Mouse (Mus musculus): ENCODE measurements at regions not wholly inside any gene's neighbourhood (a gene's known extent, or its start where the extent isn't known, plus 50 kb on each side); places are given as distances from the start of the nearest gene placed in this dataset.
A peak's percentile ranks its signal among the peaks of the same experiment; 100 is the strongest.

DNA sequence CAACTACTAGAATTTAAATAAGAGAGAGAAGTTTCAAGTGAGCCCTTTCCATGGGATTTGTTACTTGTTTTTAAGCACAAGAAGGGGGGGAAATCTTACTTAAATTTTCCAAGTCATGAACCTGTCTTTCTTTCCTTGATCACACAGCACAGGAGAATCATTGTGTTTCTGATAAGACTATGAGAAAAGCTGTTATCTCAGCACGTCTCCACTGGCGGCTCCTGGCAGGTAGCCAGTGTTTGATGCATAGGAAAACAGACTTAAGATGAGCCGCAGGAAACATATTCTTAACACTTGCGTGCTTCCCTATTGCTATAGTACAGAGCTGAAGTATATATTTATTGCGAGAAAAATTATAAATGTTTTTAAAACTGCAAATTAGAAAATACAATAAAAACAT, 920.3 kb downstream of the Efna5 start:
- H3K4me1 ChIP-seq (replicated peaks): no peaks in the 10 kb centered on the region
- H3K27ac ChIP-seq: no peak overlapping the region
- WGBS: 51% methylated on average over 5 of the region's 5 CpGs
- no peak overlapping the region for H3K4me2 ChIP-seq
- H3K27me3 ChIP-seq: no peaks in the 10 kb centered on the region
- no peaks in the 10 kb centered on the region for H3K36me3 ChIP-seq
- ATAC-seq (ENCODE audit: low FRiP score): no peak
- no peak overlapping the region for H3K4me3 ChIP-seq
- H3K9ac ChIP-seq: no peak overlapping the region
- H3K9me3 ChIP-seq: no peaks in the 10 kb centered on the region

DNA sequence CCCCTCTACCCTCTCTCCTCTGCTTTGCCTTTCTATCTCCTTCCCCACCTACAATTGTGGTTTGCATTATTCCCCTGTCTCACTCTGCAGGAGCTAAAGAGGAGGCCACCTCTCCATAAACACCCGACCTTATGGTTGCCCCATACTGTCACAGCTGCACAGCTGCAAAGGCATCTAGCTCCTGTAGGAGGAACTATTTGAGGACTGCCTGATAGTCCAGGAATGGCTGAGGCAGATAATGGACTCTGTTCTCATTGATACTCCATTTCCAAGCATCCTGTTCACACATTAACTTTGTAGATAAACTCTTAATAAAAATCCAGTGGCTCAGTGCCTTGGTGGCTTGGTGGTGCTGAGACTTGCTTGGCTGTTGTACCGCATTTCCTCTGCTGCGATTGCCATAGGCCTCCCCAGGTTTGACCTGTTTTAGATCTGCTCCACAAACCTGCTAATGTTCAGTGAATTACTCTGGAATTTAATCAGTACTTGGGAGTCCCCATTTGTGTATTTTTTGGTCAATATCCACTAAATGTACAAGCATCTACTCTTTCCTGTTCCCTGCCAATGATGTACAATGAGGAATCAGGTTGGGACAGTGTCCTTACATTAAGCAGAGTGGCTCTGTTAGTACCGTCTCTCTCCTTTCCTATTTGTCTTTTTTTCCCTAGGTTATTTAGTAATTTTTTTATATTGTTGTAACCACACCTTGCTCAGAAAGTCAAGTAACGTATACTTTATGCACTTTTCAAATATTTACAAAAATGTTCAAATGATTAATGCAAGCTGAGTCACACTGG, 920.9 kb downstream of the Efna5 start:
- H3K4me1 ChIP-seq (replicated peaks): no peaks in the 10 kb centered on the region
- 74% methylated on average over 5 of the region's 5 CpGs for WGBS
- H3K27me3 ChIP-seq: no peaks in the 10 kb centered on the region
- H3K9ac ChIP-seq: no peak overlapping the region
- no peaks in the 10 kb centered on the region for H3K36me3 ChIP-seq
- H3K4me3 ChIP-seq: no peak overlapping the region
- no peaks in the 10 kb centered on the region for H3K9me3 ChIP-seq
- ATAC-seq (ENCODE audit: low FRiP score): no peak
- no peak overlapping the region for H3K4me2 ChIP-seq
- H3K27ac ChIP-seq: no peak overlapping the region

DNA sequence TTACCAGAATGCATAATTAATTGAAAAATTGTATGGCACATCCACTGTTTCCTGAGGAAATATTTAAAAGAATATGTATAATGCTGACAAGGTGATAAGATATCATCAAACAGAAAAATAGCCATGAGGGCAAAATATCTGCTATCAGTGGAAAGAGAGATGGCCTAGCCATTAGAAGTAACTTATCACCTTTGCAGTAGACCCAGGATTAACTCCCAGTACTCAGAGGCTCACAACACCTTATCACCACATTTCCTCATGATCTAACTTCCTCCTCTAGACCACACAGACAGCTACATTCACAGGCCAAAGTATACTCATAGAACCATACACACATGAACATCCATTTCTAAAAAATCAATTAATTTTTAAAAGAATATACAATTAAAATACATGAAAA, 963.4 kb downstream of the Efna5 start:
- Histone ChIP-seq H3K4me1 (replicated peaks) (no peaks in the 10 kb centered on the region), H3K4me2 (no peak overlapping the region), H3K4me3 (no peak overlapping the region), H3K9ac (no peak overlapping the region), H3K27ac (no peak overlapping the region), H3K9me3 (no peaks in the 10 kb centered on the region), H3K27me3 (no peaks in the 10 kb centered on the region), H3K36me3 (no peaks in the 10 kb centered on the region)
- no peak for ATAC-seq (ENCODE audit: low FRiP score)

DNA sequence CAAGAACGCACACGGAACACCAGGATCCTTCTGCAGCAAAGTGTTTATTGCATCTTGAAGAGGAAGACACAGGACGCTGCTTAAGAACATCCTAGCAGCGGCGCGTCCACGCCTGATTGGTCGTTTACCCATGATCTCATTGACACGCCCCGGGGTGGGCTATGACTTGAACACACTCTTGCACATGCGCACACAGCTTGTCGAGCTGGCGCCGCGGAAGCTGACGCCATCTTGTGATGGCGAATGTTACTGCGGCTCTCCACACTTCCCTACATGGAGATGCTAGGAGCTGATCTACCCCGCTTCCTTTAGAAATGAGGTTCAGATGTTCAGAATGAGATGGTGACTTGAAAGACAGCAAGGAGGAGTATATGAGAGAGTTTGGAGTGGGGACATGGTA, 978.2 kb downstream of the Efna5 start:
- H3K4me2 ChIP-seq: no peak overlapping the region
- no peak overlapping the region for H3K4me3 ChIP-seq
- no peaks in the 10 kb centered on the region for H3K4me1 ChIP-seq (replicated peaks)
- no peak for ATAC-seq (ENCODE audit: low FRiP score)
- 91% methylated on average over 19 of the region's 19 CpGs for WGBS
- H3K36me3 ChIP-seq: no peaks in the 10 kb centered on the region
- H3K27ac ChIP-seq: no peak overlapping the region
- H3K9ac ChIP-seq: no peak overlapping the region
- no peaks in the 10 kb centered on the region for H3K9me3 ChIP-seq
- no peaks in the 10 kb centered on the region for H3K27me3 ChIP-seq

DNA sequence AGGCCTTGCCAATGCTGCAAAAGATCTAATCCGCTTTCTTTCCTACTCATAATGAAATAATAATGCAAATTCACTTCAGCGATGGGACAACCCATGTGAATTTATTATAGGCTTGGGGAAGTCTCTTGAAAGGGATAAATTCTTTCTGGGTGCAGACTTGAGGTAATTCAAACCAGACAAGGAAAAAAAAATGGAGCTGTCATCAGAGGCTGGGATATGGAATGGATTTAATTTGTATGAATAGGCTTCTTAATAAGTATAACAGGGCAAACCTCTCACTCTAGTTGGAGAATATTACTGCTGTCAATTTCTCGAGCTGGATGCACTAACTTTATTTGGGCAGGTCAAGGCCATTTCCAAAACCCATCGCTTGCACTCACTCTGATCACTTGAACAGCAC, 990.5 kb downstream of the Efna5 start:
- Histone ChIP-seq H3K27me3 (no peaks in the 10 kb centered on the region), H3K4me1 (replicated peaks) (no peaks in the 10 kb centered on the region), H3K4me3 (no peak overlapping the region), H3K9ac (no peak overlapping the region), H3K27ac (no peak overlapping the region), H3K36me3 (no peaks in the 10 kb centered on the region), H3K4me2 (no peak overlapping the region), H3K9me3 (no peaks in the 10 kb centered on the region)
- WGBS: 65% methylated on average over 4 of the region's 4 CpGs
- ATAC-seq (ENCODE audit: low FRiP score): no peak

DNA sequence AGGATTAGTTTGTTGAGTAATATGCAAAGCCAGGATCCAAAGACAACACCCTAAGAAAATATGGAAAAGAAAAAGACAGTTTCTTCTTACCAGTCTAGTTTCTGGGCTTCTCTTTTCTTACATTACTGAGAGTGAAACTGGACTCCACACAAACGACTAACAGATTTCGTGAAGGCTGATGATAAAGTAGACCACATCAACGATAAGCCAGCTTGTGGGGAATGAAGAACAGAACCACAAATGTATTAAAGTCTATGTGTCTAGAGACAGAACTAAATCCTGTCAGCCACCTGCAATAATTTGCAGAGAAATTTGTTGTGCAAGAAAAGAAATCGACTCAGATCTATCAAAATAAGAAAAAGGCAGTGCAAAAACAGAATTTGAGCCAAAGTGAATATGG, 1015.0 kb downstream of the Efna5 start:
- 78% methylated on average over 4 of the region's 4 CpGs for WGBS

DNA sequence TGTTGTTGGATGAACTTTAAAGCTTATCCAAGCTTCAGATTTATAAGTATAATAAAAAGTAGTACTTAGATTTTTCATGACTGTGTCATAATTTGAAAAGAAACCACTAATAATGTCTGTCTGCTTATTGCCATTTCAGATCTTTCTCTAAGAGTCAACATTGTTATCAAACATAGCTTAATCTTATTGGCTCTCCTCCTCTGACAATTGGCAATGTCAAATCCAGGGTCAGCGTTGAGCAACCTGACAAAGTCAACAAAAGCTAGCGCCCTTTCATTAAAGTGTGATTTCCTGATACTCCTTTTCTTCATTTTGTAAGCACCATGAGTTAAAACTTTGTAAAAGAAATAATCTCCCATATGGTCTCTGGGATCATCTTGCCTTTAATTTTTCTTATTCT, 1018.7 kb downstream of the Efna5 start:
- Histone ChIP-seq H3K4me2 (no peak overlapping the region), H3K27ac (no peak overlapping the region), H3K36me3 (no peaks in the 10 kb centered on the region), H3K27me3 (no peaks in the 10 kb centered on the region), H3K4me1 (replicated peaks) (no peaks in the 10 kb centered on the region), H3K9me3 (no peaks in the 10 kb centered on the region), H3K9ac (no peak overlapping the region), H3K4me3 (no peak overlapping the region)
- ATAC-seq (ENCODE audit: low FRiP score): no peak
- 88% methylated on average over 2 of the region's 2 CpGs for WGBS

More for the DNA sequence above, 1015.0 kb downstream of the Efna5 start:
- no peak overlapping the region for H3K4me2 ChIP-seq
- no peak overlapping the region for H3K27ac ChIP-seq
- no peak overlapping the region for H3K4me3 ChIP-seq
- no peaks in the 10 kb centered on the region for H3K4me1 ChIP-seq (replicated peaks)
- H3K9ac ChIP-seq: no peak overlapping the region
- H3K36me3 ChIP-seq: no peaks in the 10 kb centered on the region
- no peak for ATAC-seq (ENCODE audit: low FRiP score)
- H3K9me3 ChIP-seq: no peaks in the 10 kb centered on the region
- no peaks in the 10 kb centered on the region for H3K27me3 ChIP-seq

DNA sequence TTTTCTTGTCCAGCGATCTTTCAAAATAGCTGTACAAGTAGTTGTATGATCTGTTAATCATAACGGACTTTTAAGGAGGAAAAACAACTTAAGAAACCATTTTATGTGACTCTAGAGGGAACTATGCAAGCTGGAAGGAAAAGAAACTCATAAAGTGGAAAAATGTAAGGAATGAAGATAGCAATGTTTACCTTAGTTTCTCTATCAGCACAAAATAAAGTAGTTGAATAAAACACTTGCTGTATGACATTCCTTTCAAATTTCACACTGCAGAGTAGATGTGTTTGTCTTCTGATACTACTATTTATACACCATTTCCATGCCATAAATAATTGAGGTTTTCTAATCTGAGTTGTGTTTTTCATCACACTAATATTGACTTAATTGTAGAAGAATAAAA, 1043.6 kb downstream of the Efna5 start:
- no peak overlapping the region for H3K27ac ChIP-seq
- H3K9ac ChIP-seq: no peak overlapping the region
- WGBS: 84% methylated on average over 2 of the region's 2 CpGs

DNA sequence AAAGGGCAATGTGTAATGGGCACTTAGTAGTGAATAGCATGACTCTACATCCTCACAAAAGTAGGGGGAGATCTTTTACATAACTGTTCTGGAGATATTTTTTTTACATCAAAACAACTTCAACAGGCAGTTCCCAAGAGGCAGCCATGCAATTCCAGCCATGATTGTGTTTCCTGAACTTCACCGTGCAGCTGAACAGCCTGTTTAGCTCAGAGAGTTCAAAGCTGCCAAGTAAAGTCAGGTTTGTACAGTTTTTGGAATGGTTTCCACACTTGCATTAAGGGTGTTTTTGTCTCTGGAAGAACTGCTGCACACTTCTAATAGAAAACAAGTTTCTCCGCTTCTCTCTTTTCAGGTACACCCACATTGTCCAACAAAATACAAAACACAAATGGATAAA, 1065.6 kb downstream of the Efna5 start:
- H3K9me3 ChIP-seq: no peaks in the 10 kb centered on the region
- no peaks in the 10 kb centered on the region for H3K27me3 ChIP-seq
- H3K4me1 ChIP-seq (replicated peaks): no peaks in the 10 kb centered on the region
- no peak overlapping the region for H3K4me2 ChIP-seq
- H3K4me3 ChIP-seq: no peak overlapping the region
- no peak overlapping the region for H3K9ac ChIP-seq
- H3K27ac ChIP-seq: no peak overlapping the region
- no peaks in the 10 kb centered on the region for H3K36me3 ChIP-seq
- 86% methylated on average over 2 of the region's 2 CpGs for WGBS
- no peak for ATAC-seq (ENCODE audit: low FRiP score)

More for the DNA sequence above, 1043.6 kb downstream of the Efna5 start:
- no peak overlapping the region for H3K4me2 ChIP-seq
- no peaks in the 10 kb centered on the region for H3K36me3 ChIP-seq
- no peaks in the 10 kb centered on the region for H3K9me3 ChIP-seq
- no peaks in the 10 kb centered on the region for H3K4me1 ChIP-seq (replicated peaks)
- H3K4me3 ChIP-seq: no peak overlapping the region
- no peaks in the 10 kb centered on the region for H3K27me3 ChIP-seq
- no peak for ATAC-seq (ENCODE audit: low FRiP score)

DNA sequence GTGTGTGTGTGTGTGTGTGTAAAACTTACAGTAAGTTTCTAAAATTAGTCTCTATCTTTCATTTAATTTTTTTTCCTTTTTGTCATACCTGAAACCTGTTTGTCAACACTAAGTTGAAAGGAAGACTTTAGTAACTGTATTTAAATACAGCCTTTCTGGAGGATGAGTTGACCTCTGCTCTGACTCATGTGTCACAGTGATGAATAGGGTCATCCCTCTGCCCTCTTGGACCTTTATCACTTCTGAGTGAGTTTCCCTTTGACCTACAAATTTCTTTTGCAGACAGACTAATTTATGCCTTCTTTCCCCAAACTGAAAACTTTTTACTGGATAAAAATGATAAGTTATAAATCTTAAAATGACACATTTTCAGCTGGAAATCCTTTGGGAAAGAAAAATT, 1112.8 kb downstream of the Efna5 start:
- no peaks in the 10 kb centered on the region for H3K9me3 ChIP-seq
- H3K36me3 ChIP-seq: no peaks in the 10 kb centered on the region
- no peak overlapping the region for H3K4me2 ChIP-seq
- no peak overlapping the region for H3K4me3 ChIP-seq
- no peak overlapping the region for H3K27ac ChIP-seq
- H3K4me1 ChIP-seq (replicated peaks): no peaks in the 10 kb centered on the region
- no peaks in the 10 kb centered on the region for H3K27me3 ChIP-seq
- H3K9ac ChIP-seq: no peak overlapping the region
- no peak for ATAC-seq (ENCODE audit: low FRiP score)

DNA sequence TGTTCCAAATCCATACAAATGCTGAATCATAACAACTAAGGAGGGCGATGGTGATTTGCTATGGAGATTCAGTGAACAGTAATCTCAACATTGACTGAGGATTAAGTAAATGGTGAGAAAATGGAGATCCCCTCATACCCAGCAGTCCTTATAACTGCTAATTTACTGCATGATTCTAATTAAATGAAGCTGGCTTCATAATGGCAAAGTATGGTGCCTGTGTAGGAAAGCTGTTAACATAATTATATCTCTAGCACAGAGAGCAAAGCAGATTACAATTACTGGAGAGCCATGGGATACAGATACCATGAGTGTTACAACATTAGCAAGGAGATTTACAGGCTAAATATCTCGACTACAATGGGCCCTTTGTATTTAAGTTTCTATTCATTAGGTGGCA, 1116.0 kb downstream of the Efna5 start:
- WGBS: 63% methylated on average over 2 of the region's 2 CpGs
- Histone ChIP-seq H3K9me3 (no peaks in the 10 kb centered on the region), H3K27me3 (no peaks in the 10 kb centered on the region), H3K4me2 (no peak overlapping the region), H3K36me3 (no peaks in the 10 kb centered on the region), H3K27ac (no peak overlapping the region), H3K4me1 (replicated peaks) (no peaks in the 10 kb centered on the region), H3K4me3 (no peak overlapping the region), H3K9ac (no peak overlapping the region)
- ATAC-seq (ENCODE audit: low FRiP score): peak; percentile 32; the same call in 1 of the 2 replicates

Measured in hindbrain, embryonic 13.5 days (tissue).